Comparison of ENCODE assay signal across 8 mouse cellular contexts in the genomic region with DNA sequence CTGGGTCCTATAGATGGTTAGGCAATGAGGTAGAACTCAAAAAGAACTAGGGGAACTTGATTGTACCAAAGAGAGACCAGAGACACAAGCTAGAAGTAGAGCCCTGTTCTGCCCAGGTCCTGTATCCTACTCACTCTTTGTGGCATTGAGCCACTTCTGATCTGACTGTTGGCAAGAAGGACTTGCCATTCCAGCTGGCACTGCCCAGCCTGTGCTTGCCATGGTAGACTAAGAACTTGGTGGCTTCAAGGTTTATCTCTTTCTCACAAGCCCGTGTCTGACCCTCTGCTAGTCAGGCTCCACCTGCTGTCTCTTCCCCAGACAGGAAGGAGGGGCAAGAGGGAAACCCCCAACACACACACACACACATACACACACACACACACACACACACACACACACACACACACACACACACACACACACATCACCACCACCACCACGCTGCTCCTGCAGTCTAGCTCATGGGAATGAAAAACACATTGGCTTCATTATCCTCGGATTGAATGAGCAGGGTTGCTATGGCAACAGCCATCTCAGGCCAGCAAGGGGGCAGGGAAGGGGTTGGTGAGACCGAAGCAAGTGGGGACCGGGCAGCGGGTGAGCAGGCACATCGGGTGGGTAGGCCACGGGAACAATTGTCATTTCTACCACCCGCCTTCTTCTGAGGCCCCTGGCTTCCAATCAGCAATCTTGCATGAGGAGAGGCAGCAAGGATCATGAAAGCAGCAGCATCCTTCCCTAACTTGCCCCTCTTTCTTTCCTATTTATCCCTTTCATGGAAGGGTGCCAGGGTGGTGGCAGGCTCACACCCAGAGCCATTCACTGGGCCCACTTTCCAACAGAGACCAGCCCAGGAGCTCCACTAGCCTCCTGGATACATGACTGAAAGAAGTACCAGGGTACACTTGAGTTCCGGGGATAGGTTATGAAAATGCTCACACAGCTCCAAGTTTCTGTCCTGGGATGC.
DNase-seq lines count a peak whose midpoint lies in the region; ATAC-seq and TF ChIP-seq lines count a peak whose summit lies in the region.

No protein-coding gene starts in this region.

- peaks cover 88% of the 10 kb centered on the region for H3K4me1 ChIP-seq in midbrain, embryonic 12.5 days

- peak overlapping the region; percentile 26; the same call in 1 of the 2 replicates for H3K4me2 ChIP-seq in midbrain, embryonic 12.5 days (replicated peaks)

- peak; percentile 42 to 58 for DNase-seq in adrenal gland, postnatal 36 days
- no peak for DNase-seq in adrenal gland, postnatal 4 days (ENCODE audit: low spot score in 2 of 2)
- DNase-seq in fat pad, adult 2 months (ENCODE audit: extremely low read depth, low read depth, low spot score): peak; percentile 67
- DNase-seq in layer of hippocampus, adult 2 months (ENCODE audit: low spot score in 2 of 2): peak; percentile 60 to 83
- DNase-seq in heart, postnatal 14 days: no peak
- no peak for DNase-seq in urinary bladder, adult 18-20 months (ENCODE audit: low spot score in 2 of 2)
- no peak for DNase-seq in c-Kit-positive CD71-positive TER-119-positive erythroid progenitor cells, embryonic 14.5 days (ENCODE audit: low spot score)

- H3K27ac ChIP-seq in layer of hippocampus, adult 2 months: peak overlapping the region; percentile 57; the same call in 1 of the 2 replicates
- H3K27ac ChIP-seq in midbrain, embryonic 12.5 days (replicated peaks): peak overlapping the region; percentile 77

- WGBS in midbrain, embryonic 12.5 days: 15% methylated on average over 10 of the region's 10 CpGs

- intact Hi-C loops in heart, postnatal 14 days (cut with DNase I): no loop called here

- H3K4me3 ChIP-seq in layer of hippocampus, adult 2 months: no peak overlapping the region
- H3K4me3 ChIP-seq in midbrain, embryonic 12.5 days: no peak overlapping the region

- no peaks in the 10 kb centered on the region; the same call in 1 of the 2 replicates for H3K27me3 ChIP-seq in midbrain, embryonic 12.5 days

- H3K9ac ChIP-seq in midbrain, embryonic 12.5 days (replicated peaks): no peak overlapping the region

- H3K9me3 ChIP-seq in midbrain, embryonic 12.5 days: no peaks in the 10 kb centered on the region

- no peak for TF ChIP-seq CTCF in layer of hippocampus, adult 2 months (conservative IDR thresholded peaks at IDR 0.05)

- ATAC-seq in midbrain, embryonic 12.5 days (ENCODE audit: low FRiP score, low read depth): peak; percentile 80

- peaks cover 56% of the 10 kb centered on the region for H3K36me3 ChIP-seq in midbrain, embryonic 12.5 days

Comparison
In these comparisons a context has a peak if more than half of its experiments do, and no peak if none do; other contexts are left out.
1. DNase-seq: peak in adrenal gland, postnatal 36 days (2 of 2), fat pad, adult 2 months (single experiment) and layer of hippocampus, adult 2 months (2 of 2); none in adrenal gland, postnatal 4 days (0 of 2), heart, postnatal 14 days (0 of 2), urinary bladder, adult 18-20 months (0 of 2) and c-Kit-positive CD71-positive TER-119-positive erythroid progenitor cells, embryonic 14.5 days (single experiment).